Mouse (Mus musculus) hindbrain, embryonic 16.5 days (tissue): ENCODE results near the gene Rimbp2. TPM values are rescaled to one million over a fixed set of nuclear protein-coding genes. Genes with fewer than 3 reads are reported as not detected.

Experiments used
- ATAC-seq: fragments of 200-750 bp; cut with Nextera tagmentation; 2 replicates; pipeline ENCODE4 v1.8.0; 2017; ENCODE audit warnings: moderate TSS enrichment, moderate library complexity
- H3K27ac ChIP-seq: fragments of 300-500 bp; sonication (generic); 2 replicates; pipeline ENCODE4 v1.5.1; 2014; ENCODE audit warnings: low read depth, mild to moderate bottlenecking, control low read depth, low read length, moderate library complexity
- H3K27me3 ChIP-seq: fragments of 300-500 bp; sonication (generic); replicated peaks from 2 replicates; pipeline ENCODE4 v1.6.1; 2014; ENCODE audit warnings: low read length; ENCODE audit not compliant: control insufficient read depth, insufficient read depth
- H3K36me3 ChIP-seq: fragments of 300-500 bp; sonication (generic); 2 replicates; pipeline ENCODE4 v1.6.1; 2014; ENCODE audit warnings: mild to moderate bottlenecking, low read length, moderate library complexity, mixed read lengths; ENCODE audit not compliant: control insufficient read depth, insufficient read depth
- H3K4me1 ChIP-seq: fragments of 300-500 bp; sonication (generic); 2 replicates; pipeline ENCODE4 v1.6.1; 2014; ENCODE audit warnings: low read depth, low read length; ENCODE audit not compliant: control insufficient read depth, insufficient read depth
- H3K4me2 ChIP-seq: fragments of 300-500 bp; sonication (generic); 2 replicates; pipeline ENCODE4 v1.6.1; 2014; ENCODE audit warnings: mild to moderate bottlenecking, low read length, control low read depth, moderate library complexity
- H3K4me3 ChIP-seq: fragments of 300-500 bp; sonication (generic); 2 replicates; pipeline ENCODE4 v1.5.1; 2014; ENCODE audit warnings: mild to moderate bottlenecking, low read length, control low read depth, moderate library complexity
- H3K9ac ChIP-seq: fragments of 300-500 bp; sonication (generic); 2 replicates; pipeline ENCODE4 v1.6.1; 2014; ENCODE audit warnings: low read depth, mild to moderate bottlenecking, control low read depth, low read length, moderate library complexity
- H3K9me3 ChIP-seq: fragments of 300-500 bp; sonication (generic); 2 replicates; pipeline ENCODE4 v1.6.1; 2014; ENCODE audit warnings: mild to moderate bottlenecking, low read length, moderate library complexity; ENCODE audit not compliant: control insufficient read depth
- WGBS: fragments of 180-500 bp; shearing (Covaris S2); extraction: QIAGEN DNeasy Blood & Tissue Kit; methylation state at CpG from one replicate; pipeline ENCODE4 v1.1.7; 2014; 5-methylcytosine and 5-hydroxymethylcytosine counted together
- polyA plus RNA-seq: library from polyadenylated mRNA; unstranded; fragments of >200 nt; fragmentation: Nextera tagmentation; extraction: Ambion mirVana; gene quantifications from 2 replicates; pipeline ENCODE4 v1.2.1, GENCODE M21; 2015

The Rimbp2 gene
- polyA plus RNA-seq, 1 experiment from 2014 or later = 4.7 TPM

DNA sequence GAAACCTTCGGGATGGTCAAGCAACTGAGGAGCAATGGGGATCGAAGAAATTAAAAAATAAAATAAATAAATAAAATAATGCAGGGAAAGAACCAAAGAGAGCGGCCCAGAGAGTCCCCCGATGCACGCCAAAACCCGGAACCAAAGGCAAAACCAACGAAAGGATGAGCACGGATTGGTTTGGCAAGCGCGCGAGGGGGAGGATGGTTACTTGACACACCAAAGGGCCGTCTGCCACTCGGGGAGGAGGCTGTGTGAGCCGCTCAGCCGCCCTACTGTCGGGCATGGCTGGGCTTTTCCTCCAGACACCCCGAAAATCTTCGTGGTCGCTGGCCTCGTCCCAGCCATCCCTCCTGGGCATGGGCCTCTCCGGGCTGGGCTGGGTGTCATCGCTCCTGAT is 171.7 kb downstream of the Rimbp2 start:
- H3K36me3 ChIP-seq = peaks cover 21% of the 10 kb centered on the region
- 75% methylated on average over 22 of the region's 22 CpGs for WGBS
- H3K4me3 ChIP-seq = no peak overlapping the region
- no peak for ATAC-seq
- H3K27ac ChIP-seq = no peak overlapping the region
- no peaks in the 10 kb centered on the region for H3K27me3 ChIP-seq
- H3K4me2 ChIP-seq = no peak overlapping the region
- H3K4me1 ChIP-seq = no peaks in the 10 kb centered on the region
- no peaks in the 10 kb centered on the region for H3K9me3 ChIP-seq
- H3K9ac ChIP-seq = no peak overlapping the region

- no peaks in the 10 kb centered on the region for H3K9me3 ChIP-seq
- no peak overlapping the region for H3K4me2 ChIP-seq
- no peaks in the 10 kb centered on the region for H3K4me1 ChIP-seq
- H3K27ac ChIP-seq = no peak overlapping the region
- peaks cover 26% of the 10 kb centered on the region for H3K36me3 ChIP-seq
- no peaks in the 10 kb centered on the region for H3K27me3 ChIP-seq
- 75% methylated on average over 2 of the region's 2 CpGs for WGBS
- H3K4me3 ChIP-seq = no peak overlapping the region
- ATAC-seq = no peak
- no peak overlapping the region for H3K9ac ChIP-seq
Observed at GRCm38 (mm10) chr5:128776386-128776785, 176.9 kb downstream of the Rimbp2 start.

DNA sequence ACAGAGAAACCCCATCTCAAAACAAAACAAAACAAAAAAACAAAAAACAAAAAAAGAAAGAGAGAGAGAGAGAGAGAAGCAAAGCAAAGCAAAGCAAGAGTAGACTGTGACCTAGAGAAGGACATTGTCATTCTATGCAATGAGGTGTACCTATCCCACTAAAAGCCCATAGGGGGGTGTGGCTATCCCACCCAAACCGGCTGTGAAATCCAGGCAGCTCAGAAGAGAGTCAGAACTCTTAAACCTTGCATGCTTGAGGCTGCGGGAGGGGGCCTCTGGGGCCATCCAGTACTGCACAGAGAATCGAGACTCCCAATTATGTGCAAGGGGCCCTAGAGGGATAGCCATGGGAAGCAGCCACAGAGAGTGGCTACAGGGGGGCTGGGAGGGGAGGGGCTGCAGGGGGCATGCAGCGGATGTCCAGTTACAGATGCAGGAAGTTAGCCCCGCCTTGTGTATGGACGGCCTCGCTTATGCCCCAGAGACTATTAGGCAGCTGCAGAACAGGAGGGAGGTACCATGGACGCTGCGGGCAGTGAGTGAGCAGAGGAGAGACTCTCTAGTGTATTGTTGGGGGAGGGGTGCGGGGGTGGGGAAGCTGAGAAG is 184.2 kb downstream of the Rimbp2 start:
- H3K9me3 ChIP-seq = no peaks in the 10 kb centered on the region
- no peak overlapping the region for H3K27ac ChIP-seq
- whole genome bisulfite sequencing = 8% methylated on average over 10 of the region's 10 CpGs
- peak overlapping the region; percentile 3; the same call in 1 of the 2 replicates for H3K4me2 ChIP-seq
- H3K9ac ChIP-seq = no peak overlapping the region
- no peak for ATAC-seq
- H3K36me3 ChIP-seq = peaks cover 8% of the 10 kb centered on the region; the same call in 1 of the 2 replicates
- no peak overlapping the region for H3K4me3 ChIP-seq
- peaks cover 3% of the 10 kb centered on the region; the same call in 1 of the 2 replicates for H3K4me1 ChIP-seq
- H3K27me3 ChIP-seq = no peaks in the 10 kb centered on the region

DNA sequence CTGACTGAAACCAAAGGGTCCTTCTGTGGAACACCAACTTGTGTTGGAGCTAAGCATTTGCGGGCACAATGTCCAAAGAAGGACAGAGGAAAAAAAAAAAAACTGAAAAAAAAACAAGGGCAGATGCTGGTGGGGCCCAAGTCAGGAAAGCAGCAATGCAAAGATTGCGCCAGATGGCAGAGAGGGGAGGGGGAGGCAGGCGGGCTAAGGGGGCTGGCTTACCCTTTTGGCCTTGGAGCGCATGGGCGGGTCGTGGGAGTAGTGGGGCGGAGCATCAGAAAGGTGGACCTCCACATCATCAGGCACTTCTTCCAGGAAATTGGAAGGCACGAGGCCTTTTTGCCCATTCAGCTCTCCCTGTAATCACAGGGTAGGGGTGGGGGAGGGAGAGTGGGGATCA is 192.2 kb downstream of the Rimbp2 start:
- no peak for ATAC-seq
- Histone ChIP-seq H3K27ac (no peak overlapping the region), H3K9me3 (no peaks in the 10 kb centered on the region), H3K4me2 (no peak overlapping the region), H3K27me3 (no peaks in the 10 kb centered on the region), H3K4me3 (no peak overlapping the region), H3K36me3 (no peaks in the 10 kb centered on the region), H3K9ac (no peak overlapping the region), H3K4me1 (no peaks in the 10 kb centered on the region)
- 55% methylated on average over 8 of the region's 8 CpGs for WGBS

GRCm38 (mm10) chr5:128746261-128746660 is 207.0 kb downstream of the Rimbp2 start:
- no peak for ATAC-seq
- Histone ChIP-seq H3K4me1 (no peaks in the 10 kb centered on the region), H3K4me2 (no peak overlapping the region), H3K27me3 (0 out of 2 replicates have a peak, but pooled peaks cover 2% of the 10 kb centered on the region), H3K27ac (no peak overlapping the region), H3K36me3 (no peaks in the 10 kb centered on the region), H3K4me3 (no peak overlapping the region), H3K9ac (no peak overlapping the region), H3K9me3 (no peaks in the 10 kb centered on the region)
- 83% methylated on average over 8 of the region's 8 CpGs for WGBS

- H3K9ac ChIP-seq = no peak overlapping the region
- H3K27me3 ChIP-seq = 0 out of 2 replicates have a peak, but pooled peaks cover 2% of the 10 kb centered on the region
- H3K4me2 ChIP-seq = no peak overlapping the region
- H3K36me3 ChIP-seq = no peaks in the 10 kb centered on the region
- no peak overlapping the region for H3K27ac ChIP-seq
- ATAC-seq = no peak
- WGBS = 83% methylated on average over 9 of the region's 9 CpGs
- no peak overlapping the region for H3K4me3 ChIP-seq
- no peaks in the 10 kb centered on the region for H3K9me3 ChIP-seq
- H3K4me1 ChIP-seq = no peaks in the 10 kb centered on the region
Observed at GRCm38 (mm10) chr5:128745206-128745605, 208.1 kb downstream of the Rimbp2 start.

DNA sequence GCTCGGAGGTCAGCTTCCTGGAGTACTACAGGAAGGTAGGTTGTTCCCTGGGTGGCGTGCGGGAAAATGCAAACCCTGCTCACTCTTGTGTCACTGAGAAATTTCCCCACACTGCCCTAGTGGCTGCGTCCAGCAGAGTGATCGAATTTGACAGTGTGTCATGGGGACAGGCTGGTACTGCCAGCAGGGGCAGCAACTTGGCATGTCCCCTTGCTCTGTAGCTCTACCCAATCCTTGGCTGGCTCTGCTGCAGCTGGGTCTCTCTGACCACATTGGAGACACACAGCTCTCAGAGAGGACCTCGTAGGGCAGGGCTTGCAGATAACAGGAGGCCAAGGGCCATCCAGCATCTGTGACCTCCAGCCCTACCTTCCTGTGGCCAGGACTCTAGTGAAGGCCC is 208.9 kb downstream of the Rimbp2 start:
- Histone ChIP-seq H3K4me3 (no peak overlapping the region), H3K4me2 (no peak overlapping the region), H3K27me3 (0 out of 2 replicates have a peak, but pooled peaks cover 2% of the 10 kb centered on the region), H3K9ac (no peak overlapping the region), H3K27ac (no peak overlapping the region), H3K9me3 (no peaks in the 10 kb centered on the region), H3K4me1 (peaks cover 3% of the 10 kb centered on the region; the same call in 1 of the 2 replicates), H3K36me3 (no peaks in the 10 kb centered on the region)
- WGBS = 92% methylated on average over 6 of the region's 6 CpGs
- ATAC-seq = no peak

GRCm38 (mm10) chr5:128739838-128740171 is 213.5 kb downstream of the Rimbp2 start:
- ATAC-seq = no peak; the same call in 1 of the 2 replicates
- WGBS = 18% methylated on average over 8 of the region's 8 CpGs
- H3K9me3 ChIP-seq = no peaks in the 10 kb centered on the region
- no peaks in the 10 kb centered on the region for H3K27me3 ChIP-seq
- 0 out of 2 replicates have a peak overlapping the region, but pooled peaks have one; percentile 1 for H3K4me3 ChIP-seq
- H3K27ac ChIP-seq = no peak overlapping the region
- H3K4me2 ChIP-seq = peak overlapping the region; percentile 39
- peaks cover 3% of the 10 kb centered on the region; the same call in 1 of the 2 replicates for H3K4me1 ChIP-seq
- no peak overlapping the region for H3K9ac ChIP-seq
- H3K36me3 ChIP-seq = no peaks in the 10 kb centered on the region

- WGBS = 27% methylated on average over 13 of the region's 17 CpGs
- peak; percentile 80 for ATAC-seq
- no peak overlapping the region for H3K4me3 ChIP-seq
Observed at GRCm38 (mm10) chr5:128739168-128739837, 214.0 kb downstream of the Rimbp2 start.

More at GRCm38 (mm10) chr5:128739168-128739837, 214.0 kb downstream of the Rimbp2 start:
- Histone ChIP-seq H3K4me1 (peaks cover 3% of the 10 kb centered on the region; the same call in 1 of the 2 replicates), H3K36me3 (no peaks in the 10 kb centered on the region), H3K4me2 (peak overlapping the region; percentile 39), H3K27me3 (no peaks in the 10 kb centered on the region), H3K9me3 (no peaks in the 10 kb centered on the region), H3K27ac (no peak overlapping the region), H3K9ac (no peak overlapping the region)
